Mouse (Mus musculus) stomach, postnatal 0 days (tissue): ENCODE results near the gene Ptp4a2.
A peak's percentile ranks its signal among the peaks of the same experiment; 100 is the strongest.

Experiments used
- CTCF ChIP-seq: IDR thresholded peaks from 2 replicates; pipeline ENCODE4 v1.5.1; 2016; ENCODE audit warnings: antibody characterized with exemption, low read depth, mild to moderate bottlenecking, moderate library complexity
- EP300 ChIP-seq: optimal IDR thresholded peaks from 2 replicates; pipeline ENCODE3; 2016; ENCODE audit warnings: antibody characterized with exemption

DNA sequence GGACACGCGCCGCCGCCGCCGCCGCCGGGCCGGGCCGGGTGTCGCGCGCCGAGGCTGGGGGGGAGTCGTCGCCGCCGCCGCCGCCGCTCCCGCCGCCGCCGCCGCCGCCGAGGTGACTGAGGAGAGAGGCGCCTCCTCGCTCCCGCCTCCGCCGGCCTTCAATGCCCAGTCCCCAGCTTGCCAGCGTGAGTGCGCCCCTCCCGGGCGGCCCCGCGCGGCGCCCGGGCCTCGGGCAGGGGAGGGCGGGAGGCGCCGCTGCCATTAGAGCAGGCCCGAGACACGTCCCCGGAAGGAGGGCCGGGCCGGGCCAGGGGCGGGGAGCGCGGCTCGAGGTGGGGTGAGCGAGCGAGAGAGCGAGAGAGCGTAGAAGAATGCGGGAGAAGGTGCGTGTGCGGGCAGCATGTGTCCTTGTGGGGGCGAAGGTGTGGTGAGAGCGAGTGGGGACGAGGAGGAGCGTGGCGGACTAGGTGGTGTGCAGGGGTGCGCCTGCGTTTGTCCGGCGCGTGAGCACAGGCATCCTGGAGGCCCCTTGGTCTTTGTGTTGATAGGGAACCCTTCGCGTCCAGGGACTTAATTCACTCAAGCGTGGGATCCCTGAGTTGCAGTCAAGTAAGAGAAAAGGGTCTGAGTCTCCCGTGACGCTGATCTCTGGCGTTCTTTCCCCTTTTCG lies 9.5 kb downstream of the Ptp4a2 start:
- TF ChIP-seq CTCF (peak; percentile 34), EP300 (no peak)
